Mouse (Mus musculus): ENCODE measurements at regions not wholly inside any gene's neighbourhood (a gene's known extent, or its start where the extent isn't known, plus 50 kb on each side); places are given as distances from the start of the nearest gene placed in this dataset.

DNA sequence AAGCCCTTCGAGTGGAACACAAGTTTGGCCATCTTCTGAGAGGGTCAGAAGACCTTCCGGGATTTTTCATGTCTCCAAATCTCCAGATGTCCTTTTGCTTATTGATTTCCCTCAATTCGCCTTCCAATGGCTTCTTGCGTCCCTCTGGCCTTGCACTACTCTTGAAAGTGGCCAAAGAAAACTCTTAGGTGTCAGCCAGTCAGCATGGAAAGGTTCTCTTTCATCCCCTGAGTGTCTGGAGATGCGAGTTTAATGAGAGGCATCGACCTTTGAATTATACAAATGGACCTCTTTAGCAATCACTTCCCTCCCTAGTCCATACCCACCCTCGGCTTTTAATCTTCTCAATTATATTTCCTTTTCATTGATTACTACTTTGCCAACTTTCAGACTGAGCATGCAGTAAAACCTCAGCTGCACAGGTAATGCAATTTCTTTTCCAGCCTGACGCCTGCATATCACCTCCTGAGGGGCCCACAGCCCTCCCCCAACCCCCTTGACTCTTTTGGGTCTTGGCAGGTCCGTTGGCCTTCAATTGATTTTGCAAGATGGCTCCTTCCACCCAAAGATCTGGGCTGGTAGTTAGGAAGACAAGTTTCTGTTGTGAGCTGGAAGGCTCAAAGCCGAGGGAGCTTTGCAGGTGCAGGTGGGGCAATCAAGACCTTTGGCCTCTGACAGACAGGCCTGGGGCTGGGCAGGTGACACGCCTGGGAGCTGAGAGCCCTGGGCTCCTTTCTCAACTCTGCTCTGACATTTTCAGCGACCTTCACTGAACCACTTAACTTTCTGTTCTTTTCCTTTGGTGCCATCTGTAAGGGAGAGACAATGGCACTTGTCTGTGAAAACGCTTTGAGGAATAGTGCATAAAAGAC is 461.8 kb downstream of the Ccdc171 start:
- no peak for DNase-seq (ENCODE audit: low spot score in 2 of 2)

DNA sequence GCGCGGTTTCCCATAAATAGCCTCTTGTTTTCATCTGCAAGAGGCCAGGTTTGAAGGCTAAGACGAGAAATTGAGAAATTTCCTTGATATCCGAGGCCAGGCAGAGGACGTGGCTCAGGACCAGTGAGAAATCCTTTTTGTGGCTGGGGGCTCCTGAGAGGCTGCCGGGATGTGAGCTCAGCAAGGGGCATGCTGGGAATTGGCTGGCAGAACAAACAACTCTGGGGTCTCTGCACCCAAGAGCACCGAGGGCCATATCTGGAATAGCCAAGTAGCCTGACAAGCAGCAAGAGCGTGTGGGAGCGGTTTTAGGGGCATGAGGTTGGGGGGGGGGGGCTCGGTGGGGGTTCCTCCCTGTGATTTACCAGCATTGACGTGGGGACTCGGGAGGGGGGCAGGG is 462.5 kb downstream of the Ccdc171 start:
- DNase-seq (ENCODE audit: low spot score in 2 of 2) = no peak

DNA sequence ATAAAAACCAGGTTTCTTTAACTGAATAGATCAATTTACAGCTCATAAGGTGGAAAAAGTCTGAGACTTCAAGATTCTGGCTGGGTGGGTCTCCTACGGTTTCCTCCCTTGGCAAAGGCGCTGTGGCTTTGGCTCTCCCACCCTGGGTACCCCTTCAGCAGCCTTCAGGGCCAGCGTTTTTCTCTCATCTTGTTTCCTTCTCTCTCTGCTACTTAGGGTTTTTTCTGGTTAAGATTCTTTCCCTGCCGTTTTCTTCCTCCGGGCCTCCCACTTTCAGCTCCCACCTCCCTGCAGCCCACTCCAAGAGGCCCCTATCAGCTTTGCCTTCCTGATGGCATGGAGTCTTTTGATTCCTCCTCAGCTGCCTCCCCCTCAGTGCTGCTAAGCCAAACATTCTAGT is 463.0 kb downstream of the Ccdc171 start:
- no peak for DNase-seq (ENCODE audit: low spot score in 2 of 2)

DNA sequence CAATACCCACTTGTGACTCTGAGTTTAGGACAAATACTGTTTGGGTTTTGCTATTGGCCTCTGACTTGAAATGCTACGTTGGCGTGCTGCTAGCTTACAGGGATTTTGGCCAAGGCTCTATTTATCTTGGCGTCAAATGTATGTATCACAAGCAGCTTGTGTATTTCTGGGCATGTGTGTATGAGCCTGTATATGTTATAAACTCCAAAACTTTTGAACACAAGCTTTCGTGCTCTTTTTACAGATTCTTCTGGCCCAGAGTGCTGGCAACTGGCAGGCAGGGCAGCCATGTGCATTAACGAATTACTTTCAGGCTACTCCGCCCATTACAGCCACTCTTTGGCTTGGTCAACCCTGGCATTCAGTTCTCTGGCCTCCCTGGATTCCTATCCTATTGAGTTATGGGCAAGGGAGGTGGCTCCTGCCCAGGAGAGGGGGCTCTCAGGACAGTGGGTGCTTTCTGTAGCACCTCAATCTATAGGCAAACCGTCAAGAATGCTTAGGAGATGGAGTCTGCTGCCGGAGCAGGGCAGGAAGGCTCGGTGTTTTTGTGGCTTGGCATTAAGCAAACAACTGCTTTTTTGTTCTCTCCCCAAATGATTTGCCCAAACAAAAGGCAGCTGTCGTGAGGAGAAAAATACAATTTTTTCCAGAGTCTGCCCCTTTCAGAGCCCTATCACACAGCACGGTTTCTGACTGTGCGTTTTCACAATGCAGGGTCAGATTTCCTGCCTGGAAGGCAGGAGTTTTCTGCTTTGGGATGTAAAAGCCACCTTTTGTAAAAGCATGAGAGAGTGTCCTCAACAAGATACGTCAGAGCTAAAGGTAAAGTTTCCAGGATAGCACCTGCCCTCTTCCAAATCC is 465.0 kb downstream of the Ccdc171 start:
- no peak for DNase-seq (ENCODE audit: low spot score in 2 of 2)

DNA sequence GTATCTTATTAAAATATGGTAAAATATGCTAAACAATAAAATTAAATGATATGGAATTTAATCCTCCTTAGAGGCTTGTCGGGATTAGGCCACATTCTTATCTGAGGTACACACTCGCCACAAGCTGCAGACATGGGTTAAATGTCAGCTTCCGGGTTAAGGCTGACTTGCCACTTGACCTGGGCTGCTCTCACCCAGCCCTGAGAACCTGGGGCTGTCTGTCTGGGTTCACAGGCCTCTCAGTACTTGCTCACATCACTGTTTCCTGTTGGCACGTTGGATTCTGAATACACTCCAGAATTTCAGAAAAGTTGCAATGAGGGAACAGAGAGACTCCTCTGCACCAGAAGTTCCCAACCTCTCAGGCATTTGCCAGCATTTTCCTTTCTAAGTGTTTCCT is 465.9 kb downstream of the Ccdc171 start:
- DNase-seq (ENCODE audit: low spot score in 2 of 2) = no peak

DNA sequence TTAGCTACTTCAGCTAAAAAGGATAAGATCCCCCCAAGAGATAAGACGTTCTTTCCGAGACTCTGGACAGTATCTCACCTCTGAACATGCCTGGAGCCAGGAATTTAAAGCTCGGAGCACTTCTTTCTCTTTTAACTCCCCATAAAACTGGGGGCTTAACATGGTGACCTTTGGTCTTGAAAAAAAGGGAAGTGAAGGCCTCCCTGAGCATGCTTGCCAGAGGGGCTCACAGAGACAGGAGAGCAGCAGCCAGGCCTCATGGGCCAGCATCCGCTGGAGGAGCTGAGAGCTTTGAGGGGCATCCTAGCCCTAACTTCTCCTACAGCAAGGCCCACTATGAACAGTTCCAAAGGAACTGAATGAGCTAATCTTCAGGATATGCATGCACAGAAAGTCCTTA is 471.7 kb downstream of the Ccdc171 start:
- DNase-seq (ENCODE audit: low spot score in 2 of 2) = no peak

DNA sequence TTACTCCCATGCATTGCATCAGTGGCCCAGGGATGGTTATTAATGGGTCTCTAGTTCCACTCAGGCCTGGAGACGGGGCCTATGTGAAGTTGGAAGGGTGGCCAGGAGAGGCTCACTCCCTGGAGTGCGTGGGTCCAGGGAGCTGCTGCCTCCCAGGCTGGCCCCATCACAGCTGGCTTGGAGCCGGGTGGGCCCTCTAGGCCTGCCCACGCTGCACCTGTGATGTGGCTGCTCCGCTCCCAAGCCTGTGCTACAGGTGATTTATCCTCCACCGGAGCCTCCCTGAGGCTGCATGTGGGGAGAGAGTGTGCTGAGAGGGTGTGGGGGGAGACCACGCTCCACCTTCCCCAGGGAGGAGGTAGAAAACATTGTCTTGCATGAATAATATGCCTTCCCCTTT is 476.3 kb downstream of the Ccdc171 start:
- no peak for DNase-seq (ENCODE audit: low spot score in 2 of 2)

DNA sequence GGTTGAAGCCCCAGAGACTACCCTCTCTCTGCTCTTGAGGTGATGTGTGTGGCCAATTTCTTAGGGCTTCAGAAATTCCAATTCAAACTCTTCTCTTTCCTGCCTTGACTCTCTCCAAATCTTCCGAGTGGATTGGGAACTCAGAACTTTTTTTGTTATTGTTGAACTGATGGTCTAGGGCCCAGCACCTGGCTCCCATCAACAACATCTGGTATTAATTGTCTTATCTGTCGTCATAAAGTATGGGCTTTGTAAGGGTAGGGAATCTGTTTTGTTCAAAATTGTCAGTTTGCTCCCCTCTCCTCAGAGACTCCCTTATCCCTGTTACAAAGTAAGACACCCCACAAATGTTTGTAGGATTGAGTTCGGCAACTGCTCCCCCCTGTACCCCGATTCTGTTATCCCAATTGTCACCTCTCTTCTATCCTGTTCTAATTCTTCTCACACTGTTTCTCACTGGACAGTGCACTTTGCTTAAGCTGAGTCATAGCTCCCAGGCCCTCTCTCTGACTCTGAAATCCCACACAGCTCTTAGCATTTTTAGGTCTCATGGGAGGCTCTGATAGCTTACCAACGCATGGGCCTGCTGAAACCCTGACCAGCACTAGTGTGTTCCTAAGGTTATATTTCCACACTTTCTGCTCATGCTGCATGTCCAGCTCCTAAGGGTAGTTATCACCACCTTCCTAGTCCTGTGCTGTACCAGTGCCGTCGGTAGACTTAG is 478.9 kb downstream of the Ccdc171 start:
- DNase-seq (ENCODE audit: low spot score in 2 of 2) = no peak

DNA sequence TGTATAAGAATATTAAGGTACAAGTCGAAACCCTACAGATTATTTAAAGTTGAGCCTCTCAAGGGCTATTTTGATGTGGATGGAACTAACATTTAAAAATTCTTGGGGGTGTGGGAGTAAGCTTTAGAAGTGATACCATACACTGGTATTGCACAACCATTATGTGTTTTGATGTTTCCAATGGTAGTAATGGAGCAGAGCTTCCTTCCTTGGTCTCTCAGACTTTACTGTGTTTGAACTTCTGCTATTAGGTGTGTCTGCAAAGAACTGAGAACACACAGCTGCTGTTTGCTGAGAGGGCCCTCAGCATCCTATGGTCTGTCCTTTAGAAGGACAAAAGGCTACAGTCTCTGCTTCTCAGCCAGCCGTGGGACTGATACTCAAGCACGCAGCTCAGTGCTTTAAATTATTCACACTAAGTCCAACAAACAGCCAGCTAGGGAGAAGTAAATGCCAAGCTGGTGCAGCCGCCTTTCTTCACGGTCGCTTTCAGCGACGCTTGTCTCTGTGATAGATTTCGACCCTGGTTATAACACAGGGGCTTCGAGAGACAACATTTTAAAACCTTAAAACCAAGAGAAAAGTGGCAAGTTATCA is 479.5 kb downstream of the Ccdc171 start:
- DNase-seq (ENCODE audit: low spot score in 2 of 2) = no peak

DNA sequence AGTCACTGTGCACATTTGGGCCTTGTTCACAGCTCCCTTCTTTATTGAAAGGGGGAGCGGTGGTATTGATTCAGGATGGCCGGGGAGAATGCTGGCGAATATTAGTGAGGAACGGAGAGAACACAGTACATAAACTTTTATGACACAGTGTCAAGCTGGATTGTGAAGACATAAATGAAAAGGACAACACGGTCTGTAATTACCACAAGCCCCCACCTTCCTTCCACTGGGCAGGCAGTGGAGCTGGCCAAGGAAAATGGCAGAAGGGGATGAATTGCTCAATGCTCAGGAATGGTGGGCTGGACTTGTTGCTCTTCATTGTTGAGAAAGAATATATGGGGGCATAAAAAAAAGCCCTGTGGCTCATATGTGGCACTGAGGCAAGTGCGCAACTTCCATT is 486.6 kb downstream of the Ccdc171 start:
- no peak for DNase-seq (ENCODE audit: low spot score in 2 of 2)

DNA sequence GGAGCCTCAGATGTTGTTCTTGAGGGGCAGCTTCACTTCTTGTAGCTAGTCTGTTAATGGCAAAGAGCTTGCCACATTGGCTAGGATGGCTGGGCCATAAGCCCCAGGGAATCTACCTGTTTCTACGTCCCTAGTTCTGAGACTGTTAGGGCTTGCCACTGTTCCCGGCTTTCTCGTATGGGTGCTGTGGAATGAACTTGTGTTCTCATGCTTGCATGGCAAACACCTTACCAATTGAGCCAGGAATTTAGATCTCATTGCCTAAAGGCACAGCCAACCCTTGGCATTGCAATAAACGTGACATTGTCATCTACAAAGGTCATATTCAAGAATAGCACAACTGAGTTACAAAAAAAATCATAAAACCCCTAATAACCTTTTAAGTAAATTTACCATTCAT is 489.8 kb downstream of the Ccdc171 start:
- DNase-seq (ENCODE audit: low spot score in 2 of 2) = no peak

DNA sequence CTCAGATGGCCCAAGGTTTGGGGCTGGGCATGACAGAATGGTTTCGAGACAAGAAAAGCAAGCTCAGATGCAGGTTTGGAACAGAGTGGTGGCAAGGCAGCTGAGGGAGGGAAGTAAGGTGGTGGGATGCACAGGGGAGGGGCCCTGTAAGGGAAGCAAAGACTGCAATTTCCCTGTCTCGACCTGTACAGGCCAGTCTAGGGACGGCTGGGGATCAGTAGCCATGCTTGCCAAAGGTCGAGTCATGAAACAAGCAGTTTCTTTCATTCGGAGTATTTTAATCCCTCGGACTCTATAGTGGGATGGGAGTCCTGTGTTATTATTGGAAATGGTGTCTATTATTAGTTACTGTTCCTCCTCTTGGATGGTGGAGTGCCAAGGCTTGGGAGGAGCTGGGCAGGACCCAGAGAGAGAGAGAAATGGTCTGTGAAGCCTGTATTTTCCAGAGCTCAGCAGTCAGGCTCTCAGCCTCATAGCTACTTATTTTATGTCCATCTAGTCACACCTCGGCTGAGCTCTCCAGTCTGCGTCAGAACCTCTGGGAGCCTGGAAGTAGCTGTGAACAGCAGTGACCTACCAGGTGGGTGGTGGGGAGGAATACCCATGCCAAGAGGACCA is 490.3 kb downstream of the Ccdc171 start:
- DNase-seq (ENCODE audit: low spot score in 2 of 2) = no peak

DNA sequence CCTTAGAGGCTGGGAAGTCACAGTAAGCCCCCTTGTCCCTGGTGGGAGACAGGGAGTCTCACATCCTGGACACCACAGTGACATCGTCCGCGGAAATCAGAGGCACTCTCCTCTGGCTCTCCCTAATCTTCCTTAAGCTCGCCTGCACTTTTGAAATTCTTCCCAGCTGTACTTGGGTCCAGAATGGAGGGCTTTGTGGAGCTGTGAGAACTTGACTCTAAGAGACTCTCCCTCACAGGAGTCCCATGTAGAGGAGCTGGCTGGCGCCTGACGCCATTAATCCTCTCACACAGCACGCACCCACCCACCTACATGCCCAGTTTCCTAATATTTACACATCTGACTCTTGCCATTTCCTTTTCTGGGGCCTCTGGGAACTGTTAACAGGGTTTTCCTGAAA is 492.8 kb downstream of the Ccdc171 start:
- no peak for DNase-seq (ENCODE audit: low spot score in 2 of 2)

DNA sequence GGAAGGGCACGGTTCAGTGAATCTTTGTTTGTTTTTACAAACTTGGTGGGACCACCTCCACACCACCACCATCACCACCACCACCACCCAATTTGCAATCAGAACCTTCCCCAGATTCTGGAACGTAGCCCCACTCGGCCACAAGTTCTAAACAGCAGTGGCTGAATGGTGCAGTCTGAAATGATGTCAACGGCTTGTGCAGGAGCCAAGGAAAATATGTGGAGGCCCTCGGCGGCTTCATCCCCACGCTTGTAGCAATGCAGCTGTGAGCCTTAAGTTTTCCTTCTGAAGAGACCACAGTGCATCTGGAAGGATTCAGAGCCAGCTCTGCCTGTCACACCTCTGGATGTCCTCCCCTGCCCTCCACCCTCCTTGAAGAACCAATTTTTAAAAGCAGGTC is 493.4 kb downstream of the Ccdc171 start:
- peak in 1 of 2 experiments; percentile 27 for DNase-seq (ENCODE audit: low spot score in 2 of 2)

DNA sequence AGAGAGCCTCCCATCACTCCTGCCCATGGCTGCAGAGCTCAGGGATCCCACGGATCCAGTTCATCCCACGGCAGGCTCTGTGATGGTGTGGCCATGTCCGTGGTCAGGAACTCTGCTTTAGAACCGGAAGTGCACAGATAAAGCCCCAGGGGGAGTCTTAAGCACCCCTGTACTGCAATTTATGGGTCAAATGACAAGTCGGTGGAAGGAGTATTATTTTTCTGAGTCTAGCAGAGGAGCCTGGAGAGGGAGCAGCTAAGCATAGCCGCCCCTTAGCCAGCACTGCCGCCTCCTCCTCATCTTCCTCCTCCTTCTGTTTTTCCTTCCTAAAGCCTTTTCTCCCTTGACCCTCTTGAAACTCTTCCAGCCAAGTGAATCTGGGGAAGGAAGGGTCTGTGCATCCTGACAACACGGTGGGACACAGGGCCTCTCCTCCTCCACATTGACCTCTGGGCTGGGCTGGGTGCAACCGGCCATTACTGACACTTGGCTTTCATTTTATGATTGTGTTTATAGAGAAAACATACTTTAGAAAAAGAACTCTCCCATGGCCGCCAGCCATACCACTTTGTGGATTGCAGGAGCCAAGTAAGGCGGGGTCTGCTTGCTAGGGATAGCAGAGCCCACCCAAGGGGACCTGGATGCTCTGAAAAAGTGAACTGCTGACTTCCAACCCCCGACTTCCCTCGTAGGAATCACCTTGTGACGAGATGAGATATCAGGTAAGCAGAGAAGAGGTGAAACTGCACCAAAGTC is 494.3 kb downstream of the Ccdc171 start:
- DNase-seq (ENCODE audit: low spot score in 2 of 2) = no peak

DNA sequence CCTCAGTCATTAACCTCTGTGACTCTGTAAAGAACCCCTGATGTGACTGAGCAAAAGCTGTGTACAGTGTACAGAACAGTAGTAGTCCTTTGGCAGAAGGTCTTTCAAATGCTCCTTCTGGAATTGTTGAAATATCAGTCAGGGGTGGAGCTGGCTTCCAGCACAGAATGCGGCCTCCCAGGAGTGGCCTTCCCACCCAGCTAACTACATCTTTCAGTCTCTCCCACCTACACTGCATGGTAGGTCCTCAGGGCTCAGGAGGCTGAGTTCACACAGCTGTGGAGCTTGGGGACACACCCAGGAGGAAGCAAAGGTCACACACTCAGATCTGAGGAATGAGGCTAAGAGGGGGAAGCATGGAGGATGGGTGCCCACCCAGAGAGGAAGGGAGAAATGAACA is 495.3 kb downstream of the Ccdc171 start:
- no peak for DNase-seq (ENCODE audit: low spot score in 2 of 2)

DNA sequence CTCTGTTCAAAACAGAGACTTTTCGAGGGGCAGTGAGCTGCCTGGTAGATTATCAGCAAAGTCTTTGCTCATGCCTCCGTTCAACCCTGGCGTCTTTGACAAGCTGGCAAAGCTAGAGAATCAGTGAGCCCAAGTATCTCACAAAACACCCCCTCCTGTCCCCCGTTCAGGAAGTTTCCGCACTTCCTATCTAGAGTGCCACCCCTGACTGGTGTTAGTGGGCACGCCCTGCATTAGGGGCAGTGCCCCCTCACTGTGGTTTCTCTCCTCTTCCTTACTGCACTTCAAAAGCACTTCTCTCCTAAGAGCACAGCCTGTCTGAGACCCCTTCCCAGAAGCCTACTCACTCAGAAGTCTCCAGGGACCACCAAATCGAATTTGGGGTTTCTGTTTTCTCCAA is 497.0 kb downstream of the Ccdc171 start:
- no peak for DNase-seq (ENCODE audit: low spot score in 2 of 2)

DNA sequence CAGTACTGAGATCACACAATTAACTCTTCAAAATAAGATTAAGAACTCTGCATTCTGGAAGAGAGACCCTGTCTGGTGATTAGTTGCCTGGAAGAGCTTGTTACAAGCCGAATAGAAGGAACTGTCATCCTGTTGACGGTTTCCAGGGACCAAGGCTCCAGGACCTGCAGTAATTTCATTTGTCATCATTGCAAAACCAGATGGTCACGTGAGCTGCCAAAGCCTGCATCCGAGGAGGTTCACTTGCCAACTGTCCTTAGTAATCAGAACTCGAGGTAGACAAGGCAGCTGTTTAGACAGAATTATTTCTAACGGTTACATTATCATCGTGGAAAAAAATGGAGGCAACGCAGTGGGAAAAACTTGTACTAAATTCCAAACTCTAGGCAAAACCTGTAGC is 500.8 kb downstream of the Ccdc171 start:
- DNase-seq (ENCODE audit: low spot score in 2 of 2) = no peak

DNA sequence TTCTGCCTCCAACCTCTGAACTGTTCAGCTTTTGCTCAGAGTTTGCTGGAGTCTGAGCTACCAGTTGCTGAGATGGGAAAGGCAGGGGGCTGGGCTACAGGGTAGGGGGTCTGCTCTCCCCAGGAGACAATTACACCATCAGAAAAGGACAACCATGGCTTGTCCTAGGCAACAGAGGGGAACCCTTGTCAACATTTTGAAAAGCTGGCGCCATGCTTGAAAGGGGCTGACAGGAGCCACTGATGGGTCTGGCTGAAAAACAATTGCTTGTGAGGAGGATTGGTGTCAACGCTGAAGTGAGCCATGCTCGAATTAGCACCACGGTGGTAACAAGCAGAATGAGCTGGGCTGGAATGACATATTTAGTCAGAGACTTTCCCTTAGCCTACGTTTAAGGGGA is 502.8 kb downstream of the Ccdc171 start:
- DNase-seq (ENCODE audit: low spot score in 2 of 2) = no peak

DNA sequence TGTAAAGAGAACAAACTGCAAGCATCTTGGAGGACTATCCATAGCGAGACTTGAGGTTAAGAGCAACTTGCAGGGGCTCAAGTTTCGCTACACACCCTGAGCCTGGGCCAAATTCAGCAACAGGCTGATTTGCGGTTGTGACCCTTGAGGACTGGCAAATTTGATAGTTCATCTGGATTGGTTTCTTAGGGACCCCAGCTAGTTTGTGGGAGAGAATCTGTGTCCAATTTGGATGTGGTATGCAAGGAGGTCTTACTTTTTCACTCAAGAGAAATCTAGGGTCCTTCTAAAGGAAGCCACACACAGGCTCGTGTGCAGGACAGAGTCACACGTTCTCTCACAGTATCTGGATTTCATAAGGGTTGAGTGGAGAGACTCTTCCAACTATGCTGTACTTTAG is 505.6 kb downstream of the Ccdc171 start:
- no peak for DNase-seq (ENCODE audit: low spot score in 2 of 2)
